Mouse (Mus musculus): ENCODE measurements around the gene Sap18. TPM values are rescaled to one million over a fixed set of nuclear protein-coding genes. Genes with fewer than 3 reads are reported as not detected.

The Sap18 gene
- polyA plus RNA-seq, 1 experiment from 2014 or later: 28.3 TPM

Small RNAs within 50 kb of the gene (microRNA-seq; reads per million reads assigned to microRNA genes)
- not detected for gene Mir3077 (ENCODE audit: borderline number of aligned reads)

Other genes starting within 250 kb of the Sap18 start
- 112 and 122 TPM in 2 replicates for gene Eef1akmt1, start 226.6 kb upstream of the Sap18 start, polyA plus RNA-seq (2014; fragmentation: Nextera tagmentation; extraction: Ambion mirVana)
- 33.7 and 37.1 TPM in 2 replicates for gene Xpo4, start 132.8 kb upstream of the Sap18 start, polyA plus RNA-seq (2014; fragmentation: Nextera tagmentation; extraction: Ambion mirVana)
- not detected in 2 replicates for gene Gm49361, start 52.1 kb upstream of the Sap18 start, polyA plus RNA-seq (2014; fragmentation: Nextera tagmentation; extraction: Ambion mirVana)
- 25.1 and 28.9 TPM in 2 replicates for gene Lats2, start 39.8 kb upstream of the Sap18 start, polyA plus RNA-seq (2014; fragmentation: Nextera tagmentation; extraction: Ambion mirVana)
- 50.1 and 51.8 TPM in 2 replicates for gene Ska3, start 28.0 kb downstream of the Sap18 start, polyA plus RNA-seq (2014; fragmentation: Nextera tagmentation; extraction: Ambion mirVana)
- gene Mrpl57, start 28.1 kb downstream of the Sap18 start, polyA plus RNA-seq (2014; fragmentation: Nextera tagmentation; extraction: Ambion mirVana): 145 and 158 TPM in 2 replicates
- gene Zdhhc20, start 92.1 kb downstream of the Sap18 start, polyA plus RNA-seq (2014; fragmentation: Nextera tagmentation; extraction: Ambion mirVana): 62.8 and 66.2 TPM in 2 replicates
- 54.1 and 56.4 TPM in 2 replicates for gene Micu2, start 201.1 kb downstream of the Sap18 start, polyA plus RNA-seq (2014; fragmentation: Nextera tagmentation; extraction: Ambion mirVana)

Measured in lung, embryonic 14.5 days (tissue).